Comparison of ENCODE assay signal across 8 mouse cellular contexts in genomic region chr1:139454340-139455225, GRCm38 (mm10). TPM values are rescaled to one million over a fixed set of nuclear protein-coding genes. Genes with fewer than 3 reads are reported as not detected.
DNase-seq lines count a peak whose midpoint lies in the region; ATAC-seq lines count a peak whose summit lies in the region.

Gene Aspm, plus strand, starts transcription at chr1:139454772.

- H3K4me1 ChIP-seq in hindbrain, embryonic 16.5 days (ENCODE audit: control insufficient read depth, insufficient read depth, low read depth, low read length), result peaks cover 8% of the 10 kb centered on the region

- no peak within 1 kb of the TSS for H3K27ac ChIP-seq in hindbrain, embryonic 16.5 days (ENCODE audit: low read depth, low read length)
- peak within 1 kb of the TSS; percentile 34 for H3K27ac ChIP-seq in macrophage

- under 1% methylated on average over 57 of the region's 65 CpGs for WGBS in hindbrain, embryonic 16.5 days
- WGBS in macrophage (ENCODE audit: missing documents), result under 1% methylated on average over 65 of the region's 65 CpGs

- no peaks in the 10 kb centered on the region for H3K27me3 ChIP-seq in hindbrain, embryonic 16.5 days (replicated peaks; ENCODE audit: control insufficient read depth, insufficient read depth, low read length)

- no peaks in the 10 kb centered on the region for H3K9me3 ChIP-seq in hindbrain, embryonic 16.5 days (ENCODE audit: control insufficient read depth, low read length)

- peak; percentile 87 for DNase-seq in WW6 (ENCODE audit: low read depth, low spot score)
- peak; percentile 80 to 87 for DNase-seq in cerebellum, postnatal 4 days (ENCODE audit: low spot score in 2 of 2)
- DNase-seq in gastrocnemius, adult 18-20 months (ENCODE audit: low spot score), result peak; percentile 90
- DNase-seq in left cerebral cortex, adult 18-20 months (ENCODE audit: low spot score in 2 of 2), result peak; percentile 81 to 86
- DNase-seq in right cerebral cortex, adult 18-20 months, result peak; percentile 91
- peak; percentile 53 for DNase-seq in urinary bladder, postnatal 10 days (ENCODE audit: low spot score)

- peak within 1 kb of the TSS; percentile 77 for H3K4me3 ChIP-seq in hindbrain, embryonic 16.5 days (ENCODE audit: low read length)
- peak within 1 kb of the TSS; percentile 64 for H3K4me3 ChIP-seq in macrophage (ENCODE audit: inconsistent target)

- peak within 1 kb of the TSS; percentile 64 for H3K9ac ChIP-seq in hindbrain, embryonic 16.5 days (ENCODE audit: low read depth, low read length)

- H3K4me2 ChIP-seq in hindbrain, embryonic 16.5 days (ENCODE audit: low read length), result peak within 1 kb of the TSS; percentile 99

- H3K79me2 ChIP-seq in macrophage (ENCODE audit: inconsistent target), result peaks cover 17% of the 10 kb centered on the region

- no peaks in the 10 kb centered on the region for H3K36me3 ChIP-seq in hindbrain, embryonic 16.5 days (ENCODE audit: control insufficient read depth, insufficient read depth, low read length)
- H3K36me3 ChIP-seq in macrophage (ENCODE audit: inconsistent target), result no peaks in the 10 kb centered on the region

- peak; percentile 99 for ATAC-seq in hindbrain, embryonic 16.5 days

RNA-seq across cellular contexts. Expression of gene Aspm, which starts in this region (rescaled TPM):
- under 1 TPM; 0.05 to 0.11 TPM for total RNA-seq in gastrocnemius, adult 18-20 months (2021)
- 2.9 and 3.5 TPM in 2 replicates for polyA plus RNA-seq in hindbrain, embryonic 16.5 days (2015; fragmentation: Nextera tagmentation; extraction: Ambion mirVana)
- total RNA-seq in left cerebral cortex, adult 18-20 months (2021), result under 1 TPM; 0.45 to 0.49 TPM
- total RNA-seq in macrophage (2018; cell fraction: chromatin; rRNA removed), result 10 to 100 TPM in 1 of 26 experiments, 1 to 10 TPM in 14, under 1 TPM in 11; 0.09 to 14.5 (median 1.5) TPM
- total RNA-seq in macrophage (2018; cell fraction: cytosol; rRNA removed), result 1 to 10 TPM in 9 of 26 experiments, under 1 TPM in 17; 0.08 to 2.3 (median 0.34) TPM
- total RNA-seq in macrophage (2018; cell fraction: nucleus; rRNA removed), result 1 to 10 TPM in 14 of 26 experiments, under 1 TPM in 12; 0.22 to 5.8 (median 1.1) TPM
- polyA plus RNA-seq in macrophage (2018), result 0.09 to 1.1 TPM (median 0.88 TPM) in 3 replicates

Comparison
In these comparisons a context has a peak if more than half of its experiments do, and no peak if none do; other contexts are left out.
1. Peak in DNase-seq in gastrocnemius, adult 18-20 months; RNA of the gene not detected or under 1 TPM.
2. Peak in DNase-seq in left cerebral cortex, adult 18-20 months; RNA of the gene not detected or under 1 TPM.